Mouse (Mus musculus) limb, embryonic 13.5 days (tissue): Measurements from ENCODE around the gene Fam117b. TPM values are rescaled to one million over a fixed set of nuclear protein-coding genes. Genes with fewer than 3 reads are reported as not detected.

Source experiments
- ATAC-seq: fragments of 200-750 bp; cut with Nextera tagmentation; 2 replicates; pipeline ENCODE4 v1.8.0; 2017; ENCODE audit warnings: low read depth, moderate number of reproducible peaks, moderate TSS enrichment; ENCODE audit not compliant: low FRiP score
- H3K27ac ChIP-seq: fragments of 300-500 bp; sonication (generic); 2 replicates; pipeline ENCODE4 v1.5.1; 2015; ENCODE audit warnings: inconsistent platforms, mild to moderate bottlenecking, moderate library complexity
- H3K27me3 ChIP-seq: fragments of 300-500 bp; sonication (generic); 2 replicates; pipeline ENCODE4 v1.6.1; 2015; ENCODE audit warnings: mild to moderate bottlenecking, inconsistent platforms
- H3K36me3 ChIP-seq: fragments of 300-500 bp; sonication (generic); 2 replicates; pipeline ENCODE4 v1.6.1; 2015; ENCODE audit warnings: inconsistent platforms, mild to moderate bottlenecking, moderate library complexity
- H3K4me1 ChIP-seq: fragments of 300-500 bp; sonication (generic); 2 replicates; pipeline ENCODE4 v1.6.1; 2015; ENCODE audit warnings: inconsistent platforms
- H3K4me2 ChIP-seq: fragments of 300-500 bp; sonication (generic); replicated peaks from 2 replicates; pipeline ENCODE4 v1.6.1; 2015; ENCODE audit warnings: inconsistent platforms, mild to moderate bottlenecking, moderate library complexity
- H3K4me3 ChIP-seq: fragments of 300-500 bp; sonication (generic); 2 replicates; pipeline ENCODE4 v1.5.1; 2015; ENCODE audit warnings: moderate library complexity, mild to moderate bottlenecking, inconsistent platforms
- H3K9ac ChIP-seq: fragments of 300-500 bp; sonication (generic); 2 replicates; pipeline ENCODE4 v1.6.1; 2015; ENCODE audit warnings: mild to moderate bottlenecking, inconsistent platforms
- H3K9me3 ChIP-seq: fragments of 300-500 bp; sonication (generic); 2 replicates; pipeline ENCODE4 v1.6.1; 2016; ENCODE audit warnings: inconsistent platforms
- WGBS: fragments of 180-500 bp; shearing (Covaris S2); methylation state at CpG from one replicate; pipeline ENCODE4 v1.1.7; 2015; 5-methylcytosine and 5-hydroxymethylcytosine counted together
- polyA plus RNA-seq: library from polyadenylated mRNA; unstranded; fragments of >200 nt; fragmentation: Nextera tagmentation; extraction: Ambion mirVana; gene quantifications from 2 replicates; pipeline ENCODE4 v1.2.1, GENCODE M21; 2015

Fam117b gene
- polyA plus RNA-seq, 1 experiment from 2014 or later, result 10.8 TPM

DNA sequence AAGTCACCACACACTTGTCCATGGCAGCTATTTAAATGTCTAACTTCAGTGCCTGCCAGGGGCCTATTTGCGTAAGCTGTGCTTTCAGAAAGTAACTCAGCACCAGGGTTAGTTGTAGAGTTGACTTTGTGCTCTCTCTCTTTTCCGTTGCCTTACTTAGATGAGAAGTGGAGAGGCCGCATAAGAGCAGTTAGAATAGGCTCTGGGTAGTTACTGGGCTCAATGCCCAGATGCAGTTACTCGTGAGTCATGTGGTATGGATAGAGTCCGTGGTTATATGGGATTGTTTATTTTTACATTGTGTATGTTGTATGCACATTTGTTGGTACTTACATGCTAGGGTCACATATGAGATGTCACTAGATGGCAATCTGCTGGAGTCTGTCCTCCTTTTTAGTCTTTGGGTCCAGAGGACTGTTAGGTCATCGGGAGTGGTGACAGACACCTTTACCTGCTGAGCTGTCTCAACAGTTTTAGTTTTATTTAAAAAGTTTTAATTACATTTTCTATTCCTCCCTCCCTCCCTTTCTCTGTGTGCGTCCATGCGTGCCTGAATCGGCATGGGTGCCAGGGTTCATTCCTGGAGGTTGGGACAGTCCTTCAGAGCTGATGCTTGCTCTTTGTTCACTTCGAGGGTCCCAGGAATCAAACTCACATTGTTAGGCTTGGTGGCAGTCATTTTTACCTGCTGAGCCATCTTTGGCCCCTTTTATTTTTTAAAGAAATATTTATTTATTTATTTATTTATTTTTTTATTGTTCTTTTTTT is 3.2 kb downstream of the Fam117b start:
- 75% methylated on average over 10 of the region's 10 CpGs for WGBS
- Histone ChIP-seq H3K4me1 (peaks cover 30% of the 10 kb centered on the region), H3K27ac (no peak overlapping the region), H3K27me3 (no peaks in the 10 kb centered on the region), H3K4me3 (no peak overlapping the region), H3K4me2 (no peak overlapping the region), H3K9me3 (no peaks in the 10 kb centered on the region), H3K36me3 (no peaks in the 10 kb centered on the region), H3K9ac (no peak overlapping the region)
- no peak for ATAC-seq

DNA sequence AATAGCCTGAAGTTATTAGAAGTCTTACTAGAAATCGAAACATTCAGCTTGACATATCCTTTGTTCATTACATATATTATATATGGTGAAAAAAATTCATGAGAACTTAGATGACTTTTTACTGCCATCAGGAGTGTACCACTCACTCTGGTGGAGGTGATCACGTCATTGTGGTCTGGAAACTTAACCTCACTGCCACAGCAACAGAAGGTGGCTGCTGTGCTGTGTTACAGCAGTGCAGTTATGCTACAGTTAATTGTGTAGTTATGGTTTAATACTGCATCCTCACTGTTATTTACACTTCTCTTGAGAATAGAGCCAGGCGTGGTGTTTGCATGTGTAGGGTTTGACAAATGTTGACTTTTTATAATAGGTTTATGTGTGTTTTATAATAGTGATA is 4.6 kb downstream of the Fam117b start:
- Histone ChIP-seq H3K27ac (no peak overlapping the region), H3K4me3 (no peak overlapping the region), H3K9me3 (no peaks in the 10 kb centered on the region), H3K4me1 (peaks cover 30% of the 10 kb centered on the region), H3K4me2 (no peak overlapping the region), H3K27me3 (no peaks in the 10 kb centered on the region), H3K9ac (no peak overlapping the region), H3K36me3 (no peaks in the 10 kb centered on the region; the same call in 1 of the 2 replicates)
- ATAC-seq, result no peak
- WGBS, result 57% methylated on average over 3 of the region's 3 CpGs

GRCm38 (mm10) chr1:59918075-59918474 is 5.3 kb downstream of the Fam117b start:
- no peak for ATAC-seq
- Histone ChIP-seq H3K4me1 (peaks cover 30% of the 10 kb centered on the region), H3K9ac (no peak overlapping the region), H3K9me3 (no peaks in the 10 kb centered on the region), H3K4me3 (no peak overlapping the region), H3K27me3 (no peaks in the 10 kb centered on the region), H3K4me2 (no peak overlapping the region), H3K27ac (no peak overlapping the region), H3K36me3 (no peaks in the 10 kb centered on the region; the same call in 1 of the 2 replicates)

DNA sequence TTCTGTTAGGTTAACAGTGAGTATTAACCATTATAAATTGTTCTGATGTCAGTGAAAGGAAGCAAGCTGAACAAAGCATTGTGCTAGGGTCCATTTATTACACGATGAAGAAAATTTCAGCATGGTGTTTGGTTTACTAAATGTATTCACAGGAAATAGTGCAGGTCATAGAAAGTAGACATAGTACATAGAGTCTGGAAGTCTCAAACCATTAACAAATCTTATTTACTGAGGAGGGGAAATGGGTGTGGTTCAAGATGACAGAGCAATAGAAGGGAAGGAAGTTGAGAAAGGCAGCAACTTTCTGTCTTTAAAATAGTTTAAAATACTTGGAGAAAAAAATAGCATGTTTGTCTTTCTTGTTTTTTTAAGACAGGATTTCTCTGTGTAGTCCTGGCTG is 10.4 kb downstream of the Fam117b start:
- H3K27ac ChIP-seq, result no peak overlapping the region
- H3K4me1 ChIP-seq, result 0 out of 2 replicates have a peak, but pooled peaks cover under 1% of the 10 kb centered on the region
- H3K27me3 ChIP-seq, result no peaks in the 10 kb centered on the region
- H3K36me3 ChIP-seq, result no peaks in the 10 kb centered on the region; the same call in 1 of the 2 replicates
- H3K4me3 ChIP-seq, result no peak overlapping the region
- H3K9me3 ChIP-seq, result no peaks in the 10 kb centered on the region
- H3K9ac ChIP-seq, result no peak overlapping the region
- no peak overlapping the region for H3K4me2 ChIP-seq
- ATAC-seq, result no peak
- WGBS, result 82% methylated on average over 1 of the region's 1 CpGs

DNA sequence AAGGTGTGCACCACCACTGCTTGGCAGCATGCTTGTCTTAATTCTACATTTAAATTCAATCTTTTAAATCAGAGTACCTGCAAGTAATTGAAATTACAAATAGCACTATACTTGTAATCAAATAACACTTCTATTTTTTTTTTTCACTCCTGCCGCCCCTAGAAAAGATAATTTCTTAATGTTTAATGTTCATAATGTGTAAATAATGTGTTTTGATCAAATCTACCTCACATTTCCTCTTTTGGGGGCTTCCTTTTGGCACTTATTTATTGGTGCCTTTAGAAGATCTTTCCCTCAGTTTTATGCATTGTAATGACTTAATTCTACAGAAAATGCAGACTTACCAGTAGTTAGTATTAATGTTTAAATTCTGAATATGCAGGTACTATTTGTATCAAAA is 10.9 kb downstream of the Fam117b start:
- Histone ChIP-seq H3K4me1 (no peaks in the 10 kb centered on the region), H3K36me3 (no peaks in the 10 kb centered on the region; the same call in 1 of the 2 replicates), H3K27ac (no peak overlapping the region), H3K9me3 (no peaks in the 10 kb centered on the region), H3K27me3 (no peaks in the 10 kb centered on the region), H3K4me2 (no peak overlapping the region), H3K9ac (no peak overlapping the region), H3K4me3 (no peak overlapping the region)
- WGBS, result 91% methylated on average over 1 of the region's 1 CpGs
- no peak for ATAC-seq

DNA sequence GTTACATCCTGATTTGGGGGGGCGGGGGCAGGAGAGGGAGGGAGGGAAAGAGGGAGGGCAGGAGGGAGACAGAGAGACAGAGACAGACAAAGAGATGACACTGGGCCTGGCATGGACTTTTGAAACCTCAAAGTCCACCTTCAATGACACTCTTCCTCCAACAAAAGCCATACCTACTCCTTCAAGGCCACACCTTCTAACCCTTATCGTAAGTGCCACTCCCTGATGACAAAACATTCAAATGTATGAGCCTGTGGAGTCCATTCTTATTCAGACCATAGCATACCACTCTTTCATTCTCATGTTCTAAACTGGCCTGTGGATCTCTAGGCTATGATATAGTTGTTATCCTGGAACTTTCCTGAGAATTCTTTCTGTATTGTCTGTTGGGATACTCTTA is 11.6 kb downstream of the Fam117b start:
- H3K27ac ChIP-seq, result no peak overlapping the region
- H3K4me1 ChIP-seq, result no peaks in the 10 kb centered on the region
- H3K27me3 ChIP-seq, result no peaks in the 10 kb centered on the region
- no peak overlapping the region for H3K4me3 ChIP-seq
- no peaks in the 10 kb centered on the region for H3K9me3 ChIP-seq
- ATAC-seq, result no peak
- H3K9ac ChIP-seq, result no peak overlapping the region
- H3K4me2 ChIP-seq, result no peak overlapping the region
- 93% methylated on average over 2 of the region's 2 CpGs for WGBS
- H3K36me3 ChIP-seq, result no peaks in the 10 kb centered on the region; the same call in 1 of the 2 replicates

DNA sequence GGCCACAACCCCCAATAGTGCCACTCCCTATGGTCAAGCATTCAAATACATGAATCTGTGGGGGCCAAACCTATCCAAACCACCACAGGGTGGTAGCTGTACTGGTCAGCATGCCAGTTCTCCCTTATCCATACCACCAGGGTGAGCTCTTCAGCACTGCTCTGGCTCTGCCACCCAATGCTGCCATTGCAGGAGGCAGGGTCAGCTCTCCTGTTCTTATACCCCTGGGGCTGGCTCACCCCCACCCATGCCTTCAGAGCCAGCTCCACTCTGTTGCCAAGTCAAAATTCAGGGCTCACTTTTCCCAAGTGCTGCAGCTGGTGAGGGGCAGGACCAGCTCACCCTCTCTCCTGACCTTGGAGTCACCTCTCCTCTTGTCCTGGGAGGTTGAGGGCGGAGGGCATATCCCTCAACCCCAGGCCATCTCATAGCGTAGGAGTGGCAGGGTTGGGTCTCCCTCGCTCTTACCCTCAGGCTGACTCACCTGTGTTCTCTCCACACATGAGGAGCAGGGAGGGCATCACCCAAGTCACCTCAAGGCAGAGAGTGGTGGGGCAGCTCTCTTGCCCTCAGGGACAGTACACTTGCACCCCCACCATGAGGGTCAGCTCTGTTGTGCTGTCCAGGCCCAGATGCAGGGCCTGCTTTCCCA is 13.3 kb downstream of the Fam117b start:
- no peak overlapping the region for H3K4me3 ChIP-seq
- no peak for ATAC-seq
- H3K4me1 ChIP-seq, result no peaks in the 10 kb centered on the region
- H3K9ac ChIP-seq, result no peak overlapping the region
- no peak overlapping the region for H3K4me2 ChIP-seq
- no peaks in the 10 kb centered on the region for H3K27me3 ChIP-seq
- H3K9me3 ChIP-seq, result no peaks in the 10 kb centered on the region
- WGBS, result 88% methylated on average over 3 of the region's 3 CpGs
- no peak overlapping the region for H3K27ac ChIP-seq
- H3K36me3 ChIP-seq, result no peaks in the 10 kb centered on the region; the same call in 1 of the 2 replicates

- Histone ChIP-seq H3K9ac (no peak overlapping the region), H3K27me3 (no peaks in the 10 kb centered on the region), H3K27ac (no peak overlapping the region), H3K4me2 (no peak overlapping the region), H3K4me1 (no peaks in the 10 kb centered on the region), H3K36me3 (no peaks in the 10 kb centered on the region; the same call in 1 of the 2 replicates), H3K9me3 (no peaks in the 10 kb centered on the region), H3K4me3 (no peak overlapping the region)
- WGBS, result 62% methylated on average over 2 of the region's 2 CpGs
- ATAC-seq, result no peak
Measured at GRCm38 (mm10) chr1:59927131-59927680, 14.4 kb downstream of the Fam117b start.

DNA sequence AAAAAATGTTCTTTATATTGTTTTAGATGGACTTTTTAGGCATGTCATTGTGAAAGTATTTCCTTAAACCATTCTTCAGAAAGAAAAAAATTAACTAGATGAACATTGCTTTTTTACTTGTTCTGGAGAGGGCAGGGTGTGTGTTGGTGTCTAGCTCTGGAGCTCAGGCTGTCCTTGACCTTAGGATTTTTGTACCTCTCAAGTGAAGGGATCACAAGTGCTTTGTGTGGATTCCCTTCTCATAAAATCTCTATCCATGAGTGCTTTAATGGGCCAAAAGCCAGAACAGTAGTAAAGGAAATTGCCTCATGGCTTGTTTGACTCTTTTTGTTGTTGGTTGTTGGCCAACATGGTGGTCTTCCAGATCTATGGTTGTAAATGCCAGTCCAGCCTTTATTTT is 18.1 kb downstream of the Fam117b start:
- no peak overlapping the region for H3K4me3 ChIP-seq
- H3K4me1 ChIP-seq, result no peaks in the 10 kb centered on the region
- H3K9me3 ChIP-seq, result no peaks in the 10 kb centered on the region
- no peak overlapping the region for H3K9ac ChIP-seq
- no peak overlapping the region for H3K27ac ChIP-seq
- H3K27me3 ChIP-seq, result no peaks in the 10 kb centered on the region
- ATAC-seq, result no peak
- H3K36me3 ChIP-seq, result no peaks in the 10 kb centered on the region
- no peak overlapping the region for H3K4me2 ChIP-seq

- no peak overlapping the region for H3K9ac ChIP-seq
- H3K27ac ChIP-seq, result no peak overlapping the region
- WGBS, result 86% methylated on average over 2 of the region's 2 CpGs
- no peaks in the 10 kb centered on the region for H3K9me3 ChIP-seq
- ATAC-seq, result no peak
- H3K36me3 ChIP-seq, result no peaks in the 10 kb centered on the region
- no peaks in the 10 kb centered on the region for H3K4me1 ChIP-seq
- H3K27me3 ChIP-seq, result no peaks in the 10 kb centered on the region
- no peak overlapping the region for H3K4me3 ChIP-seq
- no peak overlapping the region for H3K4me2 ChIP-seq
Measured at GRCm38 (mm10) chr1:59932991-59933390, 20.2 kb downstream of the Fam117b start.

DNA sequence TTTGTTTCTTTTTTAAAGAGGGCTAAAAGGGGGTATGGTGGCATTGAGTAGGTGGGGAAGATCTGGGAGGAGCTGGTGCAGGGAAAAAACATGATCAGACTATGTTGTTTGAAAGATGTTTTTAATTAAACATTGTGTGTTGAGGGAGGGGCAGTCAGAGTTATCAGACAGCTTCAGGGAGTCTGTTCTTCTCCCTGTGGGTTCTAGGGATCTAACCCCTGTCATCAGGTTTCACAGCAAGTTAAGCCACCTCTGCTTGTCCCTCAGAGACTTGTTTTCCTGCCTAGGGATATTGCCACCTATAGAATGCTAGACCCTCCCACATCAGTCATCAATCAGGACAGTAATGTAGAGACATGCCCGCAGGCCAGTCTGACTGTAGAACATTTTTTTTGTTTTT is 28.3 kb downstream of the Fam117b start:
- WGBS, result 92% methylated on average over 1 of the region's 1 CpGs
- no peaks in the 10 kb centered on the region for H3K36me3 ChIP-seq
- H3K4me1 ChIP-seq, result peaks cover 10% of the 10 kb centered on the region
- no peak overlapping the region for H3K4me2 ChIP-seq
- H3K27me3 ChIP-seq, result no peaks in the 10 kb centered on the region
- H3K9ac ChIP-seq, result no peak overlapping the region
- no peak overlapping the region for H3K4me3 ChIP-seq
- no peak for ATAC-seq
- H3K27ac ChIP-seq, result no peak overlapping the region
- H3K9me3 ChIP-seq, result no peaks in the 10 kb centered on the region

- H3K4me2 ChIP-seq, result no peak overlapping the region
- WGBS, result 78% methylated on average over 6 of the region's 6 CpGs
- peaks cover 10% of the 10 kb centered on the region for H3K4me1 ChIP-seq
- no peak for ATAC-seq
- no peak overlapping the region for H3K9ac ChIP-seq
- no peaks in the 10 kb centered on the region for H3K36me3 ChIP-seq
- no peak overlapping the region for H3K27ac ChIP-seq
- no peaks in the 10 kb centered on the region for H3K9me3 ChIP-seq
- no peak overlapping the region for H3K4me3 ChIP-seq
- H3K27me3 ChIP-seq, result no peaks in the 10 kb centered on the region
Measured at GRCm38 (mm10) chr1:59942057-59942790, 29.4 kb downstream of the Fam117b start.
